Mouse (Mus musculus) ES-E14 (cell line): ENCODE results near the gene Naa15. TPM values are rescaled to one million over a fixed set of nuclear protein-coding genes. Genes with fewer than 3 reads are reported as not detected.
"Not testable (repeated sequence)": the region's sequence is repeated elsewhere in the genome, so short reads cannot be mapped to it uniquely, and the experiment has no call there.

Experiments
- DNase-seq: peaks from one replicate; pipeline ENCODE4 v3.0.0-alpha.2; 2013; ENCODE audit warnings: low read depth, low spot score
- H3K27ac ChIP-seq: 2 replicates; pipeline ENCODE4 v1.5.1; 2012; ENCODE audit warnings: low read depth, mild to moderate bottlenecking, low read length, moderate library complexity, mixed read lengths; ENCODE audit not compliant: poor library complexity, insufficient read depth, severe bottlenecking
- H3K36me3 ChIP-seq: 2 replicates; pipeline ENCODE4 v1.6.1; 2012; ENCODE audit warnings: mild to moderate bottlenecking, low read length, moderate library complexity, mixed read lengths; ENCODE audit not compliant: control insufficient read depth, poor library complexity, insufficient read depth, severe bottlenecking
- H3K4me1 ChIP-seq, 2 experiments: fragments of 150-350 bp in 1 of 2; sonication (generic) in 1 of 2; 2 replicates each; pipeline ENCODE4 v1.6.1; 2012; ENCODE audit warnings: low read length in 2 of 2, mild to moderate bottlenecking in 1 of 2, mixed read lengths in 1 of 2; ENCODE audit not compliant: control insufficient read depth in 2 of 2, insufficient read depth in 2 of 2, poor library complexity in 1 of 2
- H3K4me3 ChIP-seq, 2 experiments: fragments of 150-350 bp in 1 of 2; sonication (generic) in 1 of 2; 2 replicates each; pipeline ENCODE4 v1.5.1; 2012; ENCODE audit warnings: low read length in 2 of 2, low read depth in 1 of 2, mild to moderate bottlenecking in 1 of 2, mixed read lengths in 1 of 2; ENCODE audit not compliant: insufficient read depth in 1 of 2, poor library complexity in 1 of 2, severe bottlenecking in 1 of 2
- H3K9ac ChIP-seq: 2 replicates; pipeline ENCODE4 v1.6.1; 2012; ENCODE audit warnings: low read depth, mild to moderate bottlenecking, low read length, mixed read lengths; ENCODE audit not compliant: poor library complexity, insufficient read depth, severe bottlenecking
- H3K9me3 ChIP-seq: fragments of 150-350 bp; sonication (generic); 2 replicates; pipeline ENCODE4 v1.6.1; 2012; ENCODE audit warnings: low read depth, mild to moderate bottlenecking, low read length; ENCODE audit not compliant: control insufficient read depth, insufficient read depth
- CHD2 ChIP-seq: IDR thresholded peaks from 2 replicates; pipeline ENCODE4 v1.6.1; 2014; ENCODE audit warnings: mild to moderate bottlenecking, low read depth, low read length, inconsistent platforms
- HCFC1 ChIP-seq: IDR thresholded peaks from 2 replicates; pipeline ENCODE4 v1.6.1; 2012; ENCODE audit warnings: low read length, inconsistent platforms, borderline replicate concordance; ENCODE audit not compliant: insufficient read depth
- MAFK ChIP-seq: IDR thresholded peaks from 2 replicates; pipeline ENCODE4 v1.6.1; 2014; ENCODE audit warnings: mild to moderate bottlenecking, low read depth, low read length, inconsistent platforms; ENCODE audit not compliant: insufficient read depth
- ZC3H11A ChIP-seq: IDR thresholded peaks from 2 replicates; pipeline ENCODE4 v1.6.1; 2012; ENCODE audit warnings: low read depth, mild to moderate bottlenecking, inconsistent platforms, low read length, borderline replicate concordance
- ZNF384 ChIP-seq: IDR thresholded peaks from 2 replicates; pipeline ENCODE4 v1.6.1; 2012; ENCODE audit warnings: low read depth, low read length, inconsistent platforms
- in situ Hi-C, 2 experiments: fragments of 600-800 bp; cut with MboI; formaldehyde crosslinking; loops; one replicate each; pipeline ENCODE4 v1.15.1; 2025; ENCODE audit warnings: low sequenced_read_pairs in 2 of 2, inconsistent platforms in 1 of 2; ENCODE audit not compliant: unreplicated experiment in 2 of 2
- total RNA-seq: library from RNA; depleted of rRNA; stranded (reverse); fragments of 300-350 nt; gene quantifications from 2 replicates; pipeline ENCODE4 v1.2.3, GENCODE M21; 2012

Naa15 gene
- total RNA-seq, 1 experiment, result 53.4 TPM

- Histone ChIP-seq H3K9me3 (no peaks in the 10 kb centered on the region), H3K4me3 (peak overlapping the region in 1 of 2 experiments; percentile 30; a peak in 2 of 4 replicates), H3K27ac (no peak overlapping the region), H3K9ac (no peak overlapping the region), H3K36me3 (peaks cover 3% of the 10 kb centered on the region; the same call in 1 of the 2 replicates), H3K4me1 (peaks cover 6 to 16% of the 10 kb centered on the region in 2 experiments; a peak in 3 of 4 replicates)
- TF ChIP-seq MAFK (no peak), HCFC1 (no peak), ZNF384 (no peak), ZC3H11A (no peak), CHD2 (no peak)
- DNase-seq, result no peak
- in situ Hi-C loops, result no loop called here
Measured at GRCm38 (mm10) chr3:51399531-51399930, 15.4 kb upstream of the Naa15 start.

DNA sequence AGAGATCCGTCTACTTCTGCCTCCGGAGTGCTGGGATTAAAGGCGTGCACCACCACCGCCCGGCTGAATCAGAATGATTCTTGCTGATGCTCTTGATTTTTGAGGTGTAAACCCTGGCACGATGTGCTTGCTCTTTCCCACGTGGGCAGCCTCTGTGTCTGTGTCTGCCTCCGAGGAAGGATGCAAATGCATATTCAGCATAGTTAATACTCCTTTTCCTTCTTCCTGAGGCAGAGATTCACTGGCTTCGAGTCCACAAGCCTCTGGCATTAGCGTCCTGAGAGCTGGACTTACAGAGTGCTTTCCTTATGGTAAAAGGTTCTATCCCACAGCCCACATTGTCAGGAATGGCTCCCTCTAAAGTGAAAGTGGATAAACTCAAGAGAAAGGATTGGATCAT lies 14.3 kb upstream of the Naa15 start:
- Histone ChIP-seq H3K4me3 (no peak overlapping the region), H3K9ac (no peak overlapping the region), H3K4me1 (peaks cover 6 to 16% of the 10 kb centered on the region in 2 experiments; a peak in 3 of 4 replicates), H3K9me3 (no peaks in the 10 kb centered on the region), H3K27ac (no peak overlapping the region), H3K36me3 (peaks cover 3% of the 10 kb centered on the region)
- in situ Hi-C loops, result no loop called here
- DNase-seq, result no peak
- no peak for TF ChIP-seq ZNF384
- no peak for TF ChIP-seq MAFK
- TF ChIP-seq ZC3H11A, result no peak
- TF ChIP-seq HCFC1, result no peak
- TF ChIP-seq CHD2, result no peak

GRCm38 (mm10) chr3:51402054-51402453 lies 12.9 kb upstream of the Naa15 start:
- peak; percentile 71 for TF ChIP-seq ZNF384
- H3K4me1 ChIP-seq, result peaks cover 6 to 12% of the 10 kb centered on the region in 2 experiments; a peak in 3 of 4 replicates
- H3K27ac ChIP-seq, H3K4me3 ChIP-seq, H3K9me3 ChIP-seq, DNase-seq, H3K9ac ChIP-seq, in situ Hi-C loops: not testable (repeated sequence)
- H3K36me3 ChIP-seq, result peaks cover 11% of the 10 kb centered on the region

DNA sequence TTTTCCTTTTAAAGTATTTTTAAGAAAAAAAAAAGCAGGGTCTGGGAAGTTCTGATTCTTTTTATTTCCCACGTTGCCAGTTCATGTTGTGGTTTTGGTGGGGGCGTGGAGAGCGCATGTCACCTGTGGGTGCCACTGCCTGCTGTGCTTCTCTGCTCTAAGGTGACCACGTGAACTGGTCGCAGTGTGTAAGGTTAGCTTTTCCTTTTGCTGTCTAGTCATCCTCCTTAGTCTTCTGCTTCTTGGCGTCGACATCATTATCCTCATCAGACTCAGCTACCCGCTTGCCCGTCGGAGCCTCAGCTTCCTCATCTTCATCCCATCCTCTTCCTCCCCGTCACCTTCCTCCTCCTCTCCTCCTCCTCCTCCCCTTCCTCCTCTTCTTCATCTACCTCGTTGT lies 12.3 kb upstream of the Naa15 start:
- no peak for DNase-seq
- H3K27ac ChIP-seq, result no peak overlapping the region
- H3K4me3 ChIP-seq, result no peak overlapping the region
- no peak for TF ChIP-seq HCFC1
- no peak for TF ChIP-seq CHD2
- no peak for TF ChIP-seq ZNF384
- TF ChIP-seq MAFK, result no peak
- TF ChIP-seq ZC3H11A, result no peak
- in situ Hi-C loops, result no loop called here
- H3K9me3 ChIP-seq, result no peaks in the 10 kb centered on the region
- no peak overlapping the region for H3K9ac ChIP-seq
- peaks cover 11% of the 10 kb centered on the region for H3K36me3 ChIP-seq
- peaks cover 10% of the 10 kb centered on the region in 2 experiments; a peak in 3 of 4 replicates for H3K4me1 ChIP-seq

DNA sequence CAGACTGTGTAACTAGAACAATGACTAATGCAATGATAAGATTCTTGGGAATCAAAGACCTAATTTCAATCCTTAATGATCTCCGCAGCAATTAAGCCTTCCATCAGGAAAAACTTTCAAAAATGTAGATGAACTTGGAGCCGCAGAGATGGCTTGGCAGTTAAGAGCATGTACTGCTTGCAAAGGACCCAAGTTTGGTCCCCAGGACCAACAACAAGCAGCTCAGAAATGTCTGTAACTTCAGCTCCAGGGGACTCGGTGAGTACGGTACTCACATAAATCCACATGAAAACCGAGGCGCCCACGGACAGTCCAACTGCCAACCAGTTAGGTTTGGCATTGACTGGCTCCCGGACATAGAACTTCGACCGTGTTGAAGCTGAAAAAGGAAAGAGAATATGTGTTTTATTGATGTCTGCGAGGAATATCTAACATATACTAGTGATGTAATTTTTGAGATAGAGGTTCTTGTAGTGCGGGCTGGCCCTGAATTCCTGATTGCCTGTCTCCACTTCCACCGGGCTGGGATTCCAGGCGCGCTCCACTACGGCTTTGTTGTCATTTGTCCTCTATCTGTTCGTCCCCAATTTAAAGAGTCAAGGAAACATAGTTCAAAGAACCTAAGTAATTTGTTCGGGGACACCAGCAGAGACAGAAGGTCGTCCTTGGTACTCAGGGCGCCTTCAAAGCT lies 6.9 kb upstream of the Naa15 start:
- H3K9me3 ChIP-seq, result no peaks in the 10 kb centered on the region
- peak overlapping the region; percentile 92 for H3K9ac ChIP-seq
- H3K36me3 ChIP-seq, result peaks cover 8% of the 10 kb centered on the region
- TF ChIP-seq ZNF384 (no peak), MAFK (no peak), CHD2 (no peak), ZC3H11A (no peak), HCFC1 (no peak)
- peak overlapping the region; percentile 87 to 97 for H3K4me3 ChIP-seq
- peak overlapping the region; percentile 86 for H3K27ac ChIP-seq
- no peak for DNase-seq
- in situ Hi-C loops, result no loop called here
- peaks cover 0 to 5% of the 10 kb centered on the region in 2 experiments; a peak in 2 of 4 replicates for H3K4me1 ChIP-seq
